ENCODE assay signal across 15 mouse cellular contexts in genomic region chr1:162083886-162084478, GRCm38 (mm10).
DNase-seq lines count a peak whose midpoint lies in the region; ATAC-seq and TF ChIP-seq lines count a peak whose summit lies in the region.
"Had no signal": no experiment of that assay in that cellular context is flagged by ENCODE, and none has a peak within 500 bp of the region (broad histone marks: within the 10 kb centered on the region; RNA-seq: fewer than 3 reads in every experiment).

No protein-coding gene starts in this region.

- H3K9me3 ChIP-seq in embryonic facial prominence, embryonic 10.5 days, result no peaks in the 10 kb centered on the region
- H3K9me3 ChIP-seq in limb, embryonic 14.5 days (ENCODE audit: control insufficient read depth, low read length), result no peaks in the 10 kb centered on the region
- H3K9me3 ChIP-seq in hindbrain, postnatal 0 days (ENCODE audit: low read length), result no peaks in the 10 kb centered on the region
- H3K9me3 ChIP-seq: liver, embryonic 13.5 days; neural tube, embryonic 15.5 days had no signal

- peak; percentile 58; the same call in 1 of the 2 replicates for ATAC-seq in limb, embryonic 14.5 days (ENCODE audit: low FRiP score, low read depth)
- no peak for ATAC-seq in hindbrain, postnatal 0 days

- H3K27ac ChIP-seq in kidney, adult 2 months (ENCODE audit: insufficient read depth, low read depth, low read length), result no peak overlapping the region
- H3K27ac ChIP-seq in embryonic facial prominence, embryonic 10.5 days (replicated peaks), result peak overlapping the region; percentile 21; the same call in 1 of the 2 replicates
- peak overlapping the region; percentile 48 for H3K27ac ChIP-seq in limb, embryonic 14.5 days (replicated peaks; ENCODE audit: low read depth, low read length)
- H3K27ac ChIP-seq in hindbrain, postnatal 0 days, result no peak overlapping the region
- H3K27ac ChIP-seq: hindbrain, embryonic 14.5 days; liver, embryonic 13.5 days; neural tube, embryonic 15.5 days had no signal

- no peaks in the 10 kb centered on the region for H3K36me3 ChIP-seq in kidney, adult 2 months (ENCODE audit: control insufficient read depth, insufficient read depth, low read length)
- H3K36me3 ChIP-seq in embryonic facial prominence, embryonic 10.5 days (replicated peaks), result no peaks in the 10 kb centered on the region
- no peaks in the 10 kb centered on the region for H3K36me3 ChIP-seq in limb, embryonic 14.5 days (ENCODE audit: control insufficient read depth, insufficient read depth, low read length)
- no peaks in the 10 kb centered on the region for H3K36me3 ChIP-seq in hindbrain, postnatal 0 days (ENCODE audit: insufficient read depth, low read length)
- H3K36me3 ChIP-seq: liver, embryonic 13.5 days; neural tube, embryonic 15.5 days had no signal

- TF ChIP-seq POLR2A in kidney, adult 2 months (IDR thresholded peaks at IDR 0.05; ENCODE audit: low read depth, low read length), result no peak
- no peak for TF ChIP-seq POLR2A in limb, embryonic 14.5 days (IDR thresholded peaks at IDR 0.05; ENCODE audit: borderline replicate concordance, extremely low read depth, insufficient read depth, insufficient read length)

- no peak for TF ChIP-seq CTCF in kidney, adult 2 months (conservative IDR thresholded peaks at IDR 0.05; ENCODE audit: insufficient read depth, insufficient read length, low read depth, low read length)
- no peak for TF ChIP-seq CTCF in hindbrain, postnatal 0 days (IDR thresholded peaks at IDR 0.05; ENCODE audit: low read depth)

- no peaks in the 10 kb centered on the region for H3K4me1 ChIP-seq in kidney, adult 2 months (ENCODE audit: control insufficient read depth, insufficient read depth, low read length)
- H3K4me1 ChIP-seq in embryonic facial prominence, embryonic 10.5 days, result peaks cover 24% of the 10 kb centered on the region
- H3K4me1 ChIP-seq in limb, embryonic 14.5 days (ENCODE audit: control insufficient read depth, insufficient read depth, low read length), result peaks cover 26% of the 10 kb centered on the region
- H3K4me1 ChIP-seq in hindbrain, postnatal 0 days (ENCODE audit: insufficient read depth, low read length), result no peaks in the 10 kb centered on the region
- H3K4me1 ChIP-seq: liver, embryonic 13.5 days; neural tube, embryonic 15.5 days had no signal

- WGBS in kidney, adult 2 months, result 54% methylated on average over 9 of the region's 9 CpGs
- 67% methylated on average over 9 of the region's 9 CpGs for WGBS in embryonic facial prominence, embryonic 10.5 days
- WGBS in limb, embryonic 14.5 days, result 48% methylated on average over 9 of the region's 9 CpGs
- 69% methylated on average over 9 of the region's 9 CpGs for WGBS in hindbrain, postnatal 0 days

- H3K9ac ChIP-seq in limb, embryonic 14.5 days (ENCODE audit: low read depth, low read length, severe bottlenecking), result no peak overlapping the region
- no peak overlapping the region for H3K9ac ChIP-seq in hindbrain, postnatal 0 days (replicated peaks; ENCODE audit: low read length)
- H3K9ac ChIP-seq: hindbrain, embryonic 14.5 days; liver, embryonic 13.5 days; neural tube, embryonic 15.5 days had no signal

- peak; percentile 51 for DNase-seq in heart, adult 11 months
- no peak for DNase-seq in heart, postnatal 4 days
- DNase-seq in kidney, postnatal 10 days, result peak; percentile 40
- DNase-seq in kidney, adult 2 months, result no peak
- no peak for DNase-seq in embryonic facial prominence, embryonic 10.5 days (ENCODE audit: low spot score)
- no peak for DNase-seq in limb, embryonic 14.5 days (ENCODE audit: low spot score)
- no peak for DNase-seq in urinary bladder, adult 18-20 months (ENCODE audit: low spot score in 2 of 2)
- DNase-seq in hindbrain, postnatal 0 days (ENCODE audit: low spot score), result no peak
- DNase-seq: cerebellum, adult 9-11 months; layer of hippocampus, adult 9-11 months; liver, embryonic 13.5 days; midbrain, embryonic 14.5 days had no signal

- no peaks in the 10 kb centered on the region for H3K27me3 ChIP-seq in kidney, adult 2 months (replicated peaks; ENCODE audit: control insufficient read depth, insufficient read depth, low read length)
- H3K27me3 ChIP-seq in embryonic facial prominence, embryonic 10.5 days (replicated peaks; ENCODE audit: low read depth, poor library complexity, severe bottlenecking), result no peaks in the 10 kb centered on the region
- no peaks in the 10 kb centered on the region for H3K27me3 ChIP-seq in limb, embryonic 14.5 days (ENCODE audit: control insufficient read depth, insufficient read depth, low read length)
- H3K27me3 ChIP-seq in hindbrain, postnatal 0 days (ENCODE audit: insufficient read depth, low read length), result no peaks in the 10 kb centered on the region
- H3K27me3 ChIP-seq: liver, embryonic 13.5 days; neural tube, embryonic 15.5 days had no signal

- H3K4me2 ChIP-seq in limb, embryonic 14.5 days (replicated peaks; ENCODE audit: low read depth, low read length, severe bottlenecking), result no peak overlapping the region
- H3K4me2 ChIP-seq in hindbrain, postnatal 0 days (ENCODE audit: low read depth, low read length), result no peak overlapping the region
- H3K4me2 ChIP-seq: hindbrain, embryonic 14.5 days; liver, embryonic 13.5 days; neural tube, embryonic 15.5 days had no signal

- no peak overlapping the region for H3K4me3 ChIP-seq in kidney, adult 2 months (ENCODE audit: insufficient read depth, low read depth, low read length)
- H3K4me3 ChIP-seq in embryonic facial prominence, embryonic 10.5 days, result no peak overlapping the region
- no peak overlapping the region for H3K4me3 ChIP-seq in limb, embryonic 14.5 days (replicated peaks; ENCODE audit: low read length)
- H3K4me3 ChIP-seq in hindbrain, postnatal 0 days (ENCODE audit: low read length), result no peak overlapping the region
- H3K4me3 ChIP-seq: erythroblast, embryonic 14.5 days; liver, embryonic 13.5 days; neural tube, embryonic 15.5 days had no signal

Comparison
In these comparisons a context has a peak if more than half of its experiments do, and no peak if none do; other contexts are left out.
1. DNase-seq: peak in heart, adult 11 months (single experiment) and kidney, postnatal 10 days (single experiment); none in heart, postnatal 4 days (single experiment), kidney, adult 2 months (single experiment), embryonic facial prominence, embryonic 10.5 days (single experiment), limb, embryonic 14.5 days (single experiment), urinary bladder, adult 18-20 months (0 of 2) and hindbrain, postnatal 0 days (single experiment).
2. H3K27ac ChIP-seq: peak in embryonic facial prominence, embryonic 10.5 days (single experiment) and limb, embryonic 14.5 days (single experiment); none in kidney, adult 2 months (single experiment) and hindbrain, postnatal 0 days (single experiment).